Mouse (Mus musculus) cerebellum, postnatal 4 days (tissue): Measurements from ENCODE around the gene Gna14.

Experiments used
- DNase-seq, 2 experiments: peaks; one replicate each; pipeline ENCODE4 v3.0.0; 2022; ENCODE audit warnings: low spot score in 2 of 2, mixed read lengths in 1 of 2

The Gna14 gene

GRCm38 (mm10) chr19:16435531-16436231, at the start of gene Gna14:
Gna14 (plus strand) TSS chr19:16435762.
- peak; percentile 40 to 71 for DNase-seq

DNA sequence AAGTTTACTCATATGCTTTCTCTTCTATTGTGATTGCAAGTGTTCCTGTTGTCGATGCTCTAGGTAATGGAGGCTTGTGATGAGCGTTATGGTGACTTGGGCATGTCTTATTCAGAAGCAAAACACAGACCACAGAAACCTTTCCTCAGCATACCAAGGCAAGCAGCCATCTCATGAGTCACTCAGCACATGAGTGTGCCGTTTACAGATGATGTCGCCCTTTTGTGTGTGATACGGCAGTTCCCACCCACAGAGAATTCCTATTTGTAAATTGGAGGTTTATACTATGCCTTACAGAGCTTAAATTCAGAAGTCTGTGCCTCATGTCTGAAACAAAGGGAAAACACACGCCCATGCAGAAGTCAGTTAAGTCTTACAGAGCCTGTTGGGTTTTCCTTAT, 49.0 kb upstream of the Gna14 start:
- no peak for DNase-seq

DNA sequence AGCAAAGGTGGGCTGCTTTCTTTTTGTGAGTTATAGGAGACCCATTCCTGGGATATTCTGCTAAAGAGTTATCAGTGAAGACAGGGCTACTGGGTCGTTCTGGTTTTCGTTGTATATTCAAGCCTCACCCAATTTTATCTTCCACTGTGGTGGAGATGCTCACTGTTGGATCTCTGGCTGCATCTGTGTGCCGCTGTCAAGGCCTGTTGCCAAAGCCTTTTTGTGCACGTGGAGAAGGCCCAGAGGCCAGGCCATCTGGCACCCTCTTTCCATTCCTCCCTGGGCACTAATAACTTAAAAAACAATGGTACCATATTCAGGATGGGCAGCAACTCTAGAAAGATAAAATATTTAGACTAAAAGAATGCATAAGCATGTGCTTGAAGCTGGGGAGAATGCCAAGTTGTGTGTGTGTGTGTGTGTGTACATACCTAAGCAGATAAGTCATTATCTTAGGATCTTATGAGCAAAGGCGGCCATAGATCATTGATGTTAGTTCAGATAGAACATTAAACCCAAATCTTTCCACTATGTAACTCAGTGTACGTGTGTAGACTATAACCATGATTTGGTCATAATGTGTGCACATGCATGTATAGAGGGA, 45.3 kb upstream of the Gna14 start:
- no peak for DNase-seq

DNA sequence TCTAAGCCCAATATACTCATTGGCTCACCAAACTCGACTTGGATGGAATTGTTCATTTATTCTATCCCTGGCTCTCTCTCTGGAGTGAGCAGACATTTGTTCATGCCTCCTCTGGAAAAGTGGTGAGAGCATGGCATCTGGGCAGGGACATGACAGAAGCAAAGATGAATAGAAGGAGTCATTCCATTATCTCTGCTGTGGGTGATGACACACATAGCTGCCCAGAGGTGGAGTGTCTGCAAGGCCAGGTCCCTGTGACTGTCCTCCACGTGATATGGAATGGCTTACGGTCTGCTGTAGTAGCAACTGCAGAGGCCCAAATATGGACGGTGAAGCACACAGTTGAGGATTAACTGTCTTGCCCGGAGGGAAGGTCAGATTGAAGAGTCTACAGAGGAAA, 41.2 kb upstream of the Gna14 start:
- no peak for DNase-seq

DNA sequence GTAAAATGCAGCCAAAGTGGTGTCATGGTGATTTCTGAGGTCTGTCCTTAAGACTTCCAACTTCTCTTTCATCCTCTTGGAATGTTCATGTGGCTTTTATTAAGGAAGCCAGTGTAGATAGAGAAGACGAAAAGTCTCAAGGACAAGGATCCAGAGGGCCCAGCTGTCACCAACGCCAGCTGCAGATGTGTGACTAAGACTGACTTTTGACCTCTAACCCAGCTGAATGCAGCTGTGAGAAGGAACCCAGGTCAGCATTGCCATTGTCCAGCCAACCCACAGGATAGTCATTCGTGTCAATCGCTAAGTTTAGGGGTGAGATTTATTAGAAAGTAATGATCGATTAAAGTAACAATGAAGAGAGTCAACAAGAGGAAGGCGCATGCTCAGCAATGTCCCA, 32.5 kb upstream of the Gna14 start:
- no peak for DNase-seq

- no peak for DNase-seq
Measured at GRCm38 (mm10) chr19:16407727-16408126, 27.8 kb upstream of the Gna14 start.

- DNase-seq: no peak
Measured at GRCm38 (mm10) chr19:16411302-16411701, 24.3 kb upstream of the Gna14 start.

- DNase-seq: no peak
Measured at GRCm38 (mm10) chr19:16418086-16418663, 17.4 kb upstream of the Gna14 start.

DNA sequence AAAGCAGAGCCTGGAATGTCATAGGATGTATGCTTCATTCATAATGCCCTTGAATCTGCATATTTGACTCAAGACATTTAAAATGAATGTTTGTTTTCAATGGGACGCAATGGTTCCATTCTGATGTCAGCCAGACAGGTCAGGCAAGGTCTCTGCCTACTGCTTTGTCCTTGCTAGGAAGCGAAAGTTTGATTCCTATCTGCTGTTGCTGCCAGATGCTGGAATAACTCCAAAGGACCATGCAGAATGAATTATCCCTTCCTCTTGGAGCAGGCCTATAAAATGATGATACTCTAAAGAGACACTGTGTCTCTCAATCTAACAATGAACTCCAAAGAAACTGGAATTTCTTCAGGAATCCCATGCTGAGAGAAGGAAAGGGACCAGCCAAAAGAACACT, 10.0 kb upstream of the Gna14 start:
- no peak for DNase-seq

GRCm38 (mm10) chr19:16431368-16431767, 4.2 kb upstream of the Gna14 start:
- no peak for DNase-seq

GRCm38 (mm10) chr19:16434879-16435278, 683 bp upstream of the Gna14 start:
- DNase-seq: no peak

DNA sequence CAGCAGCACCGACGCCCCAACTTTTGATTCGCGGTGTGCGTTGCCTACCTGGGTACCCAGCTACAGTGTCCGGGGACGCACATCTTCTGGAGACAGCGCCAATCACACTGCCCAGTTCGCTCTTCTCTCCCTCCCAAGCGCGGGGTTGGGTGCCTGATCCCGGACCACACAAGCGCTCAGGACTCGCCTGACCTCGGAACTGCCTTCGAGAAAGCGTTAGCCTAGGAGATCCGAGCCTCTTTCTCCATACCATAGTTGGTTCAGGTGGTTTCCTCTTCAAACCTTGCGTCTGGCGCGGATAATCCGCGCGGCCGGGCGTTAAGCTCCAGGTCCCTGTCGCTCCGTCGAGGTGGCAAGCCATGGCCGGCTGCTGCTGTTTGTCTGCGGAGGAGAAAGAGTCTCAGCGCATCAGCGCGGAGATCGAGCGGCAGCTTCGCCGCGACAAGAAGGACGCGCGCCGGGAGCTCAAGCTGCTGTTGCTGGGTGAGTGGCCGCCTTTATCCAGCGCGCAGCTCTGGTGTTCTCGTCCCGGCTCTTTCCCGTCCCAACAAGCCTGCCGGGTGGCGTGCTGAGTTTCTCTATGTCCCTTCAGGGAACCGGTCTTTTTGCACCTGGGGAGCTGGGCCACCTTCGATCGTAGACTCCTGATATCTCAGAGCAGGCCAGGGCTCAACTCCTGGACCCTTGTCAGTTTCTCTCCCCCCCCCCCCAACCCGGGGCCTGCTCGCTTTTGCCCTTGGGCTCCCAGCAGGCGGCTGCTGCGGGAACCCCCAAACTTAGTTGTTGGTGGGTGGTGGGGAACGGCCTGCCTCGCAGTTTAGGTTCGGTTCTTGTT, 990 bp downstream of the Gna14 start:
- peak in 1 of 2 experiments; percentile 5 for DNase-seq

DNA sequence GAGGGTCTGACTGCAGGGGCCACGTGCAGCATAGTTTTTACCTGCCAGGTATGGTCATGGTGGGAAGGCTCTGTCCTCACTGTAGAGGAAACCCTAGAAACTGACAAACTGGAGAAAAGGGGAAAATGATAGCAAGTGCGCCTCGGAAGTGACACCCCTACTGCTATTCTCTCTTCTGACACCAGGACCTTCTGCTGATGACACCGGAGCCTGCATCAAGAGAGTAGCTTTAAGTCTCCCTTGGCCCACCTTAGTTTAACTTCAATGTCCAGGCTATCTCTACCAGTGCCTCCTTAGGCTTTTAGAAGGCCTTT, 1.6 kb downstream of the Gna14 start:
- DNase-seq: no peak

GRCm38 (mm10) chr19:16437906-16438305, 2.3 kb downstream of the Gna14 start:
- DNase-seq: no peak

GRCm38 (mm10) chr19:16439278-16439677, 3.7 kb downstream of the Gna14 start:
- DNase-seq: no peak

- no peak for DNase-seq
Measured at GRCm38 (mm10) chr19:16439834-16440233, 4.3 kb downstream of the Gna14 start.

- DNase-seq: no peak
Measured at GRCm38 (mm10) chr19:16441329-16441728, 5.8 kb downstream of the Gna14 start.

GRCm38 (mm10) chr19:16443335-16443734, 7.8 kb downstream of the Gna14 start:
- no peak for DNase-seq

GRCm38 (mm10) chr19:16446612-16447011, 11.1 kb downstream of the Gna14 start:
- no peak for DNase-seq

DNA sequence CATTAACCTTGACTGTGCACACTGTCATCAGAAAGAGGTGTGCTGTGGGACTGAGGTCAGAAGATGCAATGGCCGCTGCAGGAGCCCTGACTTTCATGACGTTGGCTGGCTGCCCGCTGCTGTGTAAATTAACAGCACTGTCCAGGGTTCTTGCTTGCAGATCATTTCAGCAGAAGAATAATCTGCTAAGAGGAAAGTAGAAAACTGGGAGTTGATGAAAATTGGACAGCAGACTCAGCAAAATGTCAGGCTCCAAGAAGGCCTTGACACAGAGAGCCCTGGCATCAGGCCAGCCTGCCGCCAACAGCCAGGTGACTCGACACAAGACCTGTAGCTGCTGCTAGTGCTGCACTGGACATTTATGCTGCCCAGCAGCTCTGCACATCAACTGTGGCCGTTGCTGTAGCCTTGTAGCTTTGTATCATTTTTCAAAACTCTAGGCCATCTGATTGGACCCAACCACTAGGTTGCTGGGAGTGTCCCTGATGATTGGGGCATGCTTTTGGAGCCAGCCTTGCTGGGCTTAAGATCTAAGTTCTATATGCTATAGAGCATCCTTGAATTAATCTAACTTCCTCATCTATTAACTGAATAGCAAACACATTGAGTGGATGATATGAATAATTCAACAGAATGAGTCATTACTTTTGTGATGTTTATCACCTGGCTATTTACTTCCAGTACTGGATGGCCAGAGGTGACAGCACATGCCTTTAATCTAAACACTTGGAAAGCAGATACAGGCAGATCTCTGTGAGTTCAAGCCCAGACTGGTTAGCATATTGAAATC, 12.5 kb downstream of the Gna14 start:
- DNase-seq: peak in 1 of 2 experiments; percentile 15

DNA sequence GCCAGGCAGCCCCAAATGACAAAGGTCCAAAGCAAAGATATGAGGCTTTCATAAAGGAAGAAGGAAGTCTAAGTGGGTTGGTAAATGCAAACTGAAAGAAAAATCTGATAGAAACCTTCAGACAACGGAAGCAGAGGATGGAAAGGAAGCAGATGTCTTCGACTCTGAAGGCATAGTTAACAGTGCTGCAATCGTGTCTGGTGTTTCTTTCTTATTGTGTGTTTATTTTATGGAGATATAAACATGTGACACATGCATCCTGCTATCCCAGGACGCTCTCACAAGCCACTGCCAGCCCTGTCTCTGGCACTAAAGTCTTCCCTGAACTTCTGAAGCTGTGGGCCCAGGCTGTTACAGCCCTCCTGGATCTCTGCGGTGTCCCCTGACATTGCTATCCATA, 13.2 kb downstream of the Gna14 start:
- DNase-seq: no peak

- DNase-seq: no peak
Measured at GRCm38 (mm10) chr19:16450824-16451223, 15.3 kb downstream of the Gna14 start.
